Mouse (Mus musculus) brain, embryonic 14.5 days (tissue): Measurements from ENCODE around the gene Angpt4. TPM values are rescaled to one million over a fixed set of nuclear protein-coding genes. Genes with fewer than 3 reads are reported as not detected.

Experiments
- DNase-seq: peaks from one replicate; pipeline ENCODE4 v3.0.0-alpha.2; 2011; ENCODE audit warnings: low read depth
- CTCF ChIP-seq: fragments of 200-500 bp; IDR thresholded peaks from 2 replicates; pipeline ENCODE4 v1.5.1; 2012; ENCODE audit warnings: inconsistent platforms, mild to moderate bottlenecking, moderate library complexity, borderline replicate concordance; ENCODE audit not compliant: insufficient read depth, insufficient read length; ENCODE audit errors: extremely low read depth
- POLR2A ChIP-seq: fragments of 200-500 bp; IDR thresholded peaks from 2 replicates; pipeline ENCODE4 v1.6.1; 2012; ENCODE audit warnings: mild to moderate bottlenecking, inconsistent platforms, borderline replicate concordance; ENCODE audit not compliant: poor library complexity, insufficient read depth, insufficient read length, severe bottlenecking; ENCODE audit errors: extremely low read depth
- polyA plus RNA-seq: library from polyadenylated mRNA; depleted of rRNA; stranded (reverse); fragments of >200 nt; gene quantifications from 2 replicates; pipeline ENCODE4 v1.2.3, GENCODE M21; 2012; rRNA removed

The Angpt4 gene
- polyA plus RNA-seq, result 0.06 and 0.12 TPM in 2 replicates

DNA sequence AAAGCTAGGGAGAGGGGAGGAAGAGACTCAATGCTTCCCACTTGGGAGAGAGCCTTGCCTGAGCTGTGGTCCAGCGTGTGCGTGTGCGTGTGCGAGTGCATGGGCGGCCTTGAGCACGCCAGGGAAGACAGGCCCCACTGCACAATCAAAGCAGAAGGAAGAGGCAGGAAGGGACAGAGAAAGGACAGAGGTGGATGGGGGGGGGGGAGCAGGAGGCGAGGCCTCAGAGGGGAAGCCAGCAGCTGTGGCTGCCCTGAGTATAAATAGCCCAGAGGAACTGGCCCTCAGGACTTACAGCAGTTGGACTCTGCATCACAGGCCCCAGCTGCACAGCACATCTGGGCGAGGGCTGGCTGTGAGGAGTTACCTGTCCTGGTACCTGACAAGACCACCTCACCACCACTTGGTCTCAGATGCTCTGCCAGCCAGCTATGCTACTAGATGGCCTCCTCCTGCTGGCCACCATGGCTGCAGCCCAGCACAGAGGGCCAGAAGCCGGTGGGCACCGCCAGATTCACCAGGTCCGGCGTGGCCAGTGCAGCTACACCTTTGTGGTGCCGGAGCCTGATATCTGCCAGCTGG is at the start of gene Angpt4:
Gene Angpt4 (plus strand): TSS at position 292 of the 582 bp plus-strand sequence.
- no peak for DNase-seq
- TF ChIP-seq POLR2A, result no peak
- TF ChIP-seq CTCF, result no peak

DNA sequence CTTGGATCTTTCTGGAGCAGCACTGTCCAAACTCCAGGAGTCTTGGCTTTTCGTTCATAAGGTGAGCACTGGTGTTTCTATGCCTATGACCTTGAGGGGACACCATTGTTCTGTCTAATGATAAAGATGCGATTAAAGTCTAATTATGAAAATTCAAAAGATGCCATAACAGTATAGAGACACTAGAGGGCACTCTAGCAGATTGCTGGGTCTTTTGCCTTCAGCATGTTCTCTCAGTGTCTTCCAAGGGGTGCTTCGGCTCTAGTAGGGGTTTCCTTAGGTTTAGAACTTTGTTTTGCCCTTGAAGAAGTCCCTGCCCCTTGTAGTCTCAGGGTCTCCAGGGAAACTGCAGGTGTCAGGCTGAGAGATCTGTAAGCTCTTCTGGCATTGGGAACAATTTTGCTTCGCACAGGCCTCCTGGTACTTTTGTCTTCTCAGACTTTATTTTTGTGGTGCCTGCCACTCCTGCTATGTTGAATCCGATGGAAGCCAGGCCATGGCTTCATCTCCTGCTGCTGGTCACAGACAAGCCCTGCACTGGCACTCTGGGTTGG is 48.7 kb upstream of the Angpt4 start:
- TF ChIP-seq POLR2A, result no peak
- TF ChIP-seq CTCF, result peak; percentile 59; the same call in 1 of the 2 replicates
- peak; percentile 38 for DNase-seq

DNA sequence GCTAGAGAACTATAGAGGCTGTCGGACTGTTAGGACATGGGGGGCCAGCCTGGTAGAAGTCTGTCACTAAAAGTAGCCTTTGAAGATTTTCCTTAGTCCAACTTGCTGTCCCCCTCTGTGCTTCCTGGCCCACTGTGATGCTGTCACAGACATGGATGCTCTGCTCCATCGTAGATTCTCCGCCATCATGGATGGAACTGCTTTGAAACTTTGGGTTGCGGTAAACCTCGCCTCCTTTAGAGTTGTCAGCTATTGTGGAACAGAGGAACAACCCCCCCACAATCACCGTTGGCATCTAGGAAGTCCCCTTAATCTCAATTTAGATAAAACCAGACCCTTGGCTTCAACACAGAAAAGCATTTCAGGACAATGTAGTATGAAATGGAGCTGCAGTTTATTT is 46.1 kb upstream of the Angpt4 start:
- TF ChIP-seq POLR2A, result no peak
- TF ChIP-seq CTCF, result no peak
- no peak for DNase-seq

DNA sequence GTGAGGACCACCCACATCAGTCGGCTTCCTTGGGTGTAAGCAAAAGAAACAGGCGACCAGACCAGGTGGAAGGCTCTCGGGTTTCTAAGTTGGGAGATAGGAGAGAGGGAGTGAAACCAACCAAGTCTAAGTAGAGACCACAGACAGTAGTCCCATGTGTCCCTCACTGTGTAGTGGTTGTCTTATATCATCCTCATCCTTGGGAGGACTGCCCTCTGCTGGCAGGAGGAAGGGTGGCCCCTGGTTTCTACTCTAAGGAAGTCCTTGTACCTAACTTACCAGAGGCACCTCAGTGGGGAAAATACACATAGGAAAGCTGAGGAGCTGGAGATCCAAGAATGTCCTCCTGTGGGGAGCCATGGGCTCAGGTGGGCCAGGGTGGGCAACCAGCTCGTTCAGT is 44.5 kb upstream of the Angpt4 start:
- DNase-seq, result peak; percentile 68
- no peak for TF ChIP-seq POLR2A
- peak; percentile 68; the same call in 1 of the 2 replicates for TF ChIP-seq CTCF

DNA sequence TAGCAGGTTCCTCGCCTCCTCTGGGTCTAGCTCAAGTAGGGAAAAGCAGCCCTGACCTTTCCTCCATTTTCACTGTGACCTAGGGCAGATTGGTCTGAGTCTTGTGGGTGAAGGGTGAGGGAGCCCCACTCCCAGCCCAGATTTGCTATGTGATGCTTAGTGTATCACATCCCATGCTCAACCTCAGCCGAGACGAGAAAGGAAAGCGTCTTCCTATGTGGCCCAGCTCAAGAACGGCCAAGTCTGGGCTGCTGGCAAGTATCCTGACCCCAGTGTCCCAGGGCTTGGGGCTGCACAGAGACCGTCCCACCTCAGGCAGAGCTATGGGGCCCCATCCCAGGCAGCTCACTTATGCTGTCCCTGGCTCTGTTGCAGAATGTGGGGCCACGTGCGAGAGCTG is 42.8 kb upstream of the Angpt4 start:
- DNase-seq, result no peak
- TF ChIP-seq CTCF, result no peak
- no peak for TF ChIP-seq POLR2A

DNA sequence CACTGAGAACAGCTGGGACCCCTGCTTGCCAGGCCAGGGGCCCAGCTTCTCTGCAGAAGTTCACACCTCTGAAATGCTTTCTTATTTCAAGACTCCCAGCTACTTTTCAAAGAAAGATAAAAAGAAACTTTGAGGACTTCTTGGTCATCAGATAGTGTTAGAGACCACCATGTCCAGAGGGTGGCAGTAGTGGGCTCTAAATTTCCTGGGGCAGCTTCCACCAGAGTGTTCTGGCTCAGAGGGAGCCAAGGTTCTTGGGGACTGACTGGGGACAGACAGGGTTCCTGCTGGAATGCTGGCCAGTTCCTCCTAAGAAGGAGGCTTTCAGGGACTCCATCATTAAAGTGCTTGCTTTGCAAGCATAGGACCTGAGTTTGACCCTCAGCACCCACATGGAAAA is 36.5 kb upstream of the Angpt4 start:
- peak; percentile 29; the same call in 1 of the 2 replicates for TF ChIP-seq CTCF
- no peak for TF ChIP-seq POLR2A
- peak; percentile 19 for DNase-seq

DNA sequence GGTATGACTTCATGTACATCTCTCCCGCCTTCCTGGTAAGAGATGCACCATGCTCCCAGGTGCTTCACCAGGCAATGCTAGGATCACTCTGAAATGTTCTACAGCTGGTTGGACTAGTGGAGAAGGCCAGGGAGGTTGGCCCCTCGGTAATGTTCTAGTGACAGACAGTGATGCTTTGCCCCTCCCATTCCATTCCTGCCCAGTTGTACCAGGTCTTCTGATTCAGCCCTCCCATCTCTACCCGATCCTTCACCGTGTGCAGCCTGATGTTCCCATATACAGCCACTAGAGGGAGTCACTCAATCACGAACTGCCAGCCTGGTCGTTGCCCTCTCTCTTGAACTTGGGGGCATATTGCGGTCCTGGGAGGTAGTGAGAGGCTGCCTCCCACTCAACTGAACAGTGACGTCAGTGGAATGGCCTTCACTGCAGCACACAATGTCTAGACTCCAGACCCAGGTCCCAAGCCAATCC is 35.0 kb upstream of the Angpt4 start:
- no peak for TF ChIP-seq POLR2A
- TF ChIP-seq CTCF, result peak; percentile 93
- DNase-seq, result peak; percentile 59

DNA sequence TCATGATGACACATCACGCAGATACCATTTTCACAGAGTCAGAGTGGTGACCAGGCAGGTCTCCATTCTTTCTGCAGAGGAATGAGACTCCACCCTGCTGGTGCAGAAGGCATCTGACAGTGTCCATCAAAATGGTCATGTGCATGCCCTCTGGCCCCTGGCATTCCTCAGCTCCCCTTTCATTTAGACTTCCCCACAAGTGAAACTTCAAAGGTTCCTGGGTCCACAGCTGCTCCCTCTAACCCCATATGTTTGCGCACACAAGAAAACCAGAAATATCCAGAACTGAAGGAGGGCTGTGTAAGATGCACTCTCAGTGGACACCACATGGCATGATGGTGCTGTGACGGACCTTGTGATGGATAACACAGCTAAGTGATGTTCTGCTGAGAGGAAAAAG is 32.4 kb upstream of the Angpt4 start:
- TF ChIP-seq CTCF (no peak), POLR2A (no peak)
- DNase-seq, result no peak

DNA sequence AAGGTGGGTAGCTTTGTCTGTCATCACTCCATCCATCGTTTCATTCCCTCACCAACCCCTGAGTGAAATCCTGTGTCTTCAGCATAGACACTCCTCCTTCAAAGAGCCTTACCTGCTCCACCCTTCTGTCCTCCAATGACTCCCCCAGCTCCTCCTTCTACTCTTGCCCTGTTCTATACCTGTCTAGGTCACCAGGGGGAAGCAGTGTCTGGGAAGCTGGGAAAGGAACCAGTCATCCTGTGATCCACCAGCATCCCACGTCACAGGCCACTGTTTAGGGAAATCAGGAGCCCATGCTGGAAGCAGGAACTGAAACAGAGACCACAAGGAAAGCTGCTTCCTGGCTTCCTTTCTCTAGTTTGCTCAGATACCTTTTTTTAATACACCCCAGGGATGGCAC is 31.2 kb upstream of the Angpt4 start:
- DNase-seq, result no peak
- TF ChIP-seq POLR2A (no peak), CTCF (no peak)

DNA sequence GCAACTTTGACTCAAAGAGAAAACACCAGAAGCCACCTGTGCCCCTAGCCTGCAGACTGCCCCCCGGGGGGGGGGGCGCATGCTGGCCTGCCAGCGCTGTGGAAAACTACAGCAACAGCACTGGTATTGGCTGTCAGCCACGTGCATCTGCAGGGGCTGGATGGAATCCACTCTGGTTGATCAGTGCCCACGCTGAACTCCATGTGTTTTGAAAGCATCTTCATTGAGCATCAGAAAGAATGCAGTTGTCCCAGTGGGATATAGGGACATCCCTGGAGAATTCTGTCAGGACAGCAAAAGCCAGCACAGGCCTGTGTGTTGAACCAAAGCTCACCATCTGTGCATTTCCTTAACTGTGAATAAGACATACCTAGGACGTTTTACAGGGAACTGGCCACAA is 20.0 kb upstream of the Angpt4 start:
- DNase-seq, result peak; percentile 40

DNA sequence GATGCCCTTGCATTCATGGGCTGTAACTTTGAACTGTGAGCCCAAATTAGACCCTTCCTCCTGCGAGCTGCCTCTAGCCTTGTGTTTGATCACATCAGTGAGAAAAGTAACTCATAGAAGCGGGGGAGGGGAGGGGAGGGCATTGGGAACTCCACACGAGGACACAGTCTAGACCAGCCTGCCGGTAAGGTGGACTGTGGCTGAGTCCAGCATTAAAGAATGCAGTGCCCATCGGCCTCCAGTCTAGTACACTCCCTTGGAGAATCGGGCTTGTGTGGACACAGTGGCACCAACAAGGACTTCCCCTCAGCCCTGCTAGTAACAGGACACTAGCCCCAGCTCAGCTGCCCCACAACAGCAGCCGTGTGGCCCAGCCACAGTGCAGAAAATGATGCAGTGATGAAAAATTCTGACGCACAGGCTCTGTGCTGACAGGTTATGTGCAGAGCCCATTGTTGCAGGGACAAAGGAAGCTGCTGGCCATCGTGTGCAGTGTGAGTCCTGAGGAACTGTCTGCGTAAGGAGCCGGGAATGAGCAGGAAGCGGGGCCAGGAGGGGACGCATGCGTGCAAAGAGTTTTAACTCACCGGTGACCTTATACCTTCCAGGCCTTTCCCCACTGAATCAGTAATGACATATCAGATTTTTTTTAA is 17.8 kb upstream of the Angpt4 start:
- DNase-seq, result peak; percentile 41
- no peak for TF ChIP-seq POLR2A
- no peak for TF ChIP-seq CTCF

More for the DNA sequence above, 20.0 kb upstream of the Angpt4 start:
- no peak for TF ChIP-seq POLR2A
- TF ChIP-seq CTCF, result no peak
